Mouse (Mus musculus) layer of hippocampus, adult 2 months (tissue): ENCODE data around the gene Unc79. TPM values are rescaled to one million over a fixed set of nuclear protein-coding genes. Genes with fewer than 3 reads are reported as not detected.
A peak's percentile ranks its signal among the peaks of the same experiment; 100 is the strongest.

Experiments used
- DNase-seq, 2 experiments: peaks; one replicate each; pipeline ENCODE4 v3.0.0; 2022; ENCODE audit warnings: low spot score in 2 of 2
- H3K27ac ChIP-seq: fragments of 200-600 bp; 2 replicates; pipeline ENCODE4 v1.8.1; 2022
- H3K4me3 ChIP-seq: fragments of 200-600 bp; 2 replicates; pipeline ENCODE4 v1.8.1; 2022; ENCODE audit warnings: mild to moderate bottlenecking
- CTCF ChIP-seq: fragments of 200-600 bp; conservative IDR thresholded peaks from 2 replicates; pipeline ENCODE4 v1.8.1; 2022; ENCODE audit warnings: antibody characterized with exemption, mild to moderate bottlenecking, moderate library complexity
- microRNA-seq, 2 experiments: library from miRNA; unstranded; fragments of <30 nt; microRNA quantifications; one replicate each; pipeline ENCODE4 v1.2.0; 2021
- total RNA-seq, 2 experiments: library from RNA; stranded (reverse); gene quantifications; 2 replicates each; pipeline ENCODE4 v1.2.3; 2021

Unc79 gene
- total RNA-seq, 2 experiments from 2014 or later, result 53.2 to 56.6 TPM

- no peak for TF ChIP-seq CTCF
- H3K27ac ChIP-seq, result peak overlapping the region; percentile 39
- DNase-seq, result no peak
- H3K4me3 ChIP-seq, result no peak overlapping the region
These were observed 254.2 kb downstream of the Unc79 start for GRCm38 (mm10) chr12:103202592-103203544.

GRCm38 (mm10) chr12:103205561-103205960, 256.9 kb downstream of the Unc79 start:
- DNase-seq, result peak in 1 of 2 experiments; percentile 41
- no peak overlapping the region for H3K4me3 ChIP-seq
- no peak for TF ChIP-seq CTCF
- H3K27ac ChIP-seq, result no peak overlapping the region

GRCm38 (mm10) chr12:103209581-103209980, 260.9 kb downstream of the Unc79 start:
- Histone ChIP-seq H3K4me3 (no peak overlapping the region), H3K27ac (no peak overlapping the region; the same call in 1 of the 2 replicates)
- DNase-seq, result no peak
- no peak for TF ChIP-seq CTCF

- no peak overlapping the region for H3K4me3 ChIP-seq
- H3K27ac ChIP-seq, result peak overlapping the region; percentile 72
- DNase-seq, result peak in 1 of 2 experiments; percentile 35
- no peak for TF ChIP-seq CTCF
These were observed 262.4 kb downstream of the Unc79 start for GRCm38 (mm10) chr12:103211078-103211477.

GRCm38 (mm10) chr12:103213591-103213990, 264.9 kb downstream of the Unc79 start:
- DNase-seq, result no peak
- no peak for TF ChIP-seq CTCF
- Histone ChIP-seq H3K27ac (peak overlapping the region; percentile 14; the same call in 1 of the 2 replicates), H3K4me3 (no peak overlapping the region)

- DNase-seq, result peak in 1 of 2 experiments; percentile 22
- no peak for TF ChIP-seq CTCF
- Histone ChIP-seq H3K4me3 (no peak overlapping the region), H3K27ac (peak overlapping the region; percentile 14; the same call in 1 of the 2 replicates)
These were observed 265.6 kb downstream of the Unc79 start for GRCm38 (mm10) chr12:103214270-103214669.

- TF ChIP-seq CTCF, result no peak
- DNase-seq, result no peak
- H3K4me3 ChIP-seq, result no peak overlapping the region
- H3K27ac ChIP-seq, result 0 out of 2 replicates have a peak overlapping the region, but pooled peaks have one; percentile 10
These were observed 266.1 kb downstream of the Unc79 start for GRCm38 (mm10) chr12:103214797-103215196.

GRCm38 (mm10) chr12:103215877-103216610, 267.4 kb downstream of the Unc79 start:
- TF ChIP-seq CTCF, result no peak
- no peak overlapping the region for H3K4me3 ChIP-seq
- H3K27ac ChIP-seq, result no peak overlapping the region
- no peak for DNase-seq

GRCm38 (mm10) chr12:103223671-103224070, 275.0 kb downstream of the Unc79 start:
- Histone ChIP-seq H3K4me3 (no peak overlapping the region), H3K27ac (no peak overlapping the region)
- DNase-seq, result no peak
- no peak for TF ChIP-seq CTCF

- Histone ChIP-seq H3K27ac (no peak overlapping the region), H3K4me3 (no peak overlapping the region)
- no peak for TF ChIP-seq CTCF
- DNase-seq, result no peak
These were observed 277.5 kb downstream of the Unc79 start for GRCm38 (mm10) chr12:103226121-103226520.

- no peak for DNase-seq
- Histone ChIP-seq H3K4me3 (no peak overlapping the region), H3K27ac (no peak overlapping the region)
- TF ChIP-seq CTCF, result no peak
These were observed 280.4 kb downstream of the Unc79 start for GRCm38 (mm10) chr12:103229058-103229457.

Small RNA genes within 50 kb of the gene (microRNA-seq; reads per million reads assigned to microRNA genes)
- gene Gm44324, result 0 reads per million in 2 experiments

Other genes starting within 250 kb of the Unc79 start
- gene Itpk1, start 243.9 kb upstream of the Unc79 start, total RNA-seq, result 10 to 100 TPM; 66.6 to 76.8 TPM
- 10 to 100 TPM; 24.3 to 24.9 TPM for gene Moap1, start 205.2 kb upstream of the Unc79 start, total RNA-seq
- gene Tmem251, start 205.1 kb upstream of the Unc79 start, total RNA-seq, result 1 to 10 TPM; 5.1 TPM
- not detected for gene Gm28051, start 191.1 kb upstream of the Unc79 start, total RNA-seq
- gene Gon7, start 191.1 kb upstream of the Unc79 start, total RNA-seq, result 10 to 100 TPM; 13.2 to 13.4 TPM
- 10 to 100 TPM; 29.8 to 31.3 TPM for gene Ubr7, start 190.9 kb upstream of the Unc79 start, total RNA-seq
- 10 to 100 TPM; 13.2 to 16.0 TPM for gene Gm20604, start 190.2 kb upstream of the Unc79 start, total RNA-seq
- 10 to 100 TPM; 17.8 to 19.2 TPM for gene Btbd7, start 70.4 kb upstream of the Unc79 start, total RNA-seq
- gene Cox8c, start 49.5 kb upstream of the Unc79 start, total RNA-seq, result not detected